Mouse (Mus musculus): ENCODE measurements at regions not wholly inside any gene's neighbourhood (a gene's known extent, or its start where the extent isn't known, plus 50 kb on each side); places are given as distances from the start of the nearest gene placed in this dataset.

- WGBS = 67% methylated on average over 4 of the region's 4 CpGs
Observed at GRCm38 (mm10) chr4:124268404-124268803, 342.2 kb downstream of the 3100002H09Rik start.

GRCm38 (mm10) chr4:124266573-124266972 is 344.0 kb downstream of the 3100002H09Rik start:
- 43% methylated on average over 4 of the region's 4 CpGs for WGBS
- Histone ChIP-seq H3K4me1 (no peaks in the 10 kb centered on the region), H3K27me3 (0 out of 2 replicates have a peak, but pooled peaks cover 3% of the 10 kb centered on the region), H3K36me3 (no peaks in the 10 kb centered on the region), H3K27ac (no peak overlapping the region), H3K9me3 (no peaks in the 10 kb centered on the region), H3K9ac (no peak overlapping the region), H3K4me2 (replicated peaks) (no peak overlapping the region), H3K4me3 (no peak overlapping the region)
- no peak for ATAC-seq (ENCODE audit: insufficient number of reproducible peaks, insufficient read depth, low FRiP score, low TSS enrichment)

More at GRCm38 (mm10) chr4:124268404-124268803, 342.2 kb downstream of the 3100002H09Rik start:
- Histone ChIP-seq H3K9me3 (no peaks in the 10 kb centered on the region), H3K4me1 (no peaks in the 10 kb centered on the region), H3K27me3 (0 out of 2 replicates have a peak, but pooled peaks cover 3% of the 10 kb centered on the region), H3K4me3 (no peak overlapping the region), H3K4me2 (replicated peaks) (no peak overlapping the region), H3K9ac (no peak overlapping the region), H3K27ac (no peak overlapping the region), H3K36me3 (no peaks in the 10 kb centered on the region)
- ATAC-seq (ENCODE audit: insufficient number of reproducible peaks, insufficient read depth, low FRiP score, low TSS enrichment) = no peak

DNA sequence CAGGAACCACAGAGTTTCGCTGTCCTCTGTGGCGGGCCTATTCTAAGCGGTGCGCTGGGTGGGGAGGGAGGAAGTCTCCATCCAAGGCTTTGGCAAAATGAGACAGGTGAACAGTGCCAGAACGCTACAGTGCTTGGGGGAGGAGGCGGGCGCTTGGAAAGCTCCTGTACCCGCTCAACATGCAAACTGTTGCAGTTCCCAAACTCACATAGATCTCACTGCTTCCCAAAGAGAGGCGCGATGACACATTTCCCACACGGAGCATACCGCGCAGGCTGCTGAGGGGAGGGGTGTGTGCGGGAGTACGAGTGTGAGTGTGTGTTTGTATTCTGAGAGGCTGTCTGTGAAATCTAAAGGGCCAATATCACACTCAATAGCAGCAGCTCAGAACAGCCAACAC is 345.1 kb downstream of the 3100002H09Rik start:
- Histone ChIP-seq H3K4me3 (no peak overlapping the region), H3K4me1 (no peaks in the 10 kb centered on the region), H3K27ac (no peak overlapping the region), H3K4me2 (replicated peaks) (no peak overlapping the region), H3K36me3 (no peaks in the 10 kb centered on the region), H3K9ac (no peak overlapping the region), H3K27me3 (0 out of 2 replicates have a peak, but pooled peaks cover 3% of the 10 kb centered on the region), H3K9me3 (no peaks in the 10 kb centered on the region)
- WGBS = 81% methylated on average over 15 of the region's 15 CpGs
- no peak for ATAC-seq (ENCODE audit: insufficient number of reproducible peaks, insufficient read depth, low FRiP score, low TSS enrichment)

DNA sequence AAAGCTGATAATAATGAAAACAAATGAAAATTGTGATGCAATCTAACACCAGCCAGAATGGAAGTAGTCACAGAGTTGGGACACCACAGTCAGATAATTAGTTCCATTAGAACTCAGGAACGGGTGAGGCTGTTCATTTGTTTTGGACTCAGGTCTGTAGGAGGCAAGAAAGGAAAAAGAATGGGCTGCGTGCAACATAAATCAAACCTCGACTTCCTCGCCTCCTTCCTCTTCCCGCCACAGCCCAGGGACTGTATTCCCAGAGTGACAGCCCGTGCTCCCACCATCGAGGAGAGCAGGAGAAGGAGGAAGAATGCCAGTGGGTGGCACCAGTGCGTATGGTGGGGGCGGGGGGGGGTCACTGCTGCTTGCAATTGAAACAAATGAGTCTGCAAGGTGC is 339.2 kb upstream of the 4930535I16Rik start:
- ATAC-seq (ENCODE audit: insufficient number of reproducible peaks, insufficient read depth, low FRiP score, low TSS enrichment) = no peak
- Histone ChIP-seq H3K9ac (no peak overlapping the region), H3K27me3 (peaks cover 18% of the 10 kb centered on the region; the same call in 1 of the 2 replicates), H3K9me3 (no peaks in the 10 kb centered on the region), H3K4me3 (no peak overlapping the region), H3K27ac (no peak overlapping the region), H3K36me3 (no peaks in the 10 kb centered on the region), H3K4me1 (peaks cover 15% of the 10 kb centered on the region), H3K4me2 (replicated peaks) (no peak overlapping the region)
- WGBS = 34% methylated on average over 9 of the region's 9 CpGs

DNA sequence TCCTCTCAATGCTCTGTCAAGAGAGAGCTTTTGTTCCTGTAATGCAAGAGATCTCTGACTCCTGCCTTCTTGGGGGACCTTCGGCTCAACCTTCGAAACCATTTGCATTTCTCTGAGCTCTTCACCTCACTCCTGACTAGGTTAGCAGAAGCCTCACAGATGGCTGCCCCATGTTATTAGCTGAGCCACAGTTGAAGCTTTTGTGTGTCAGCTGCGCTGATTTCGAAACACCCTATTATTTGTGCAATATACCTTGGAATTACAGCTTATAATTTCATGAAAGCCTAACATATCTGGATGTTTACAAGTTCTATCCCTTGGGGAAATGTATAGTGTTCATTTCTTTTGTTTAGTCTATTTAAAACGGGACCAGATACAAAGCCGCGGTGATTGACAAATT is 338.7 kb upstream of the 4930535I16Rik start:
- H3K4me1 ChIP-seq = peaks cover 15% of the 10 kb centered on the region
- ATAC-seq (ENCODE audit: insufficient number of reproducible peaks, insufficient read depth, low FRiP score, low TSS enrichment) = no peak
- H3K9ac ChIP-seq = no peak overlapping the region
- no peak overlapping the region for H3K4me2 ChIP-seq (replicated peaks)
- 74% methylated on average over 7 of the region's 7 CpGs for WGBS
- no peak overlapping the region for H3K4me3 ChIP-seq
- H3K27ac ChIP-seq = no peak overlapping the region
- no peaks in the 10 kb centered on the region for H3K9me3 ChIP-seq
- peaks cover 19% of the 10 kb centered on the region; the same call in 1 of the 2 replicates for H3K27me3 ChIP-seq
- H3K36me3 ChIP-seq = no peaks in the 10 kb centered on the region

GRCm38 (mm10) chr4:124255183-124255543 is 337.3 kb upstream of the 4930535I16Rik start:
- Histone ChIP-seq H3K27me3 (peaks cover 22% of the 10 kb centered on the region; the same call in 1 of the 2 replicates), H3K36me3 (no peaks in the 10 kb centered on the region), H3K27ac (no peak overlapping the region), H3K4me2 (replicated peaks) (no peak overlapping the region), H3K9ac (no peak overlapping the region), H3K4me3 (no peak overlapping the region), H3K4me1 (peaks cover 15% of the 10 kb centered on the region), H3K9me3 (no peaks in the 10 kb centered on the region)
- no peak for ATAC-seq (ENCODE audit: insufficient number of reproducible peaks, insufficient read depth, low FRiP score, low TSS enrichment)
- WGBS = 41% methylated on average over 7 of the region's 7 CpGs

DNA sequence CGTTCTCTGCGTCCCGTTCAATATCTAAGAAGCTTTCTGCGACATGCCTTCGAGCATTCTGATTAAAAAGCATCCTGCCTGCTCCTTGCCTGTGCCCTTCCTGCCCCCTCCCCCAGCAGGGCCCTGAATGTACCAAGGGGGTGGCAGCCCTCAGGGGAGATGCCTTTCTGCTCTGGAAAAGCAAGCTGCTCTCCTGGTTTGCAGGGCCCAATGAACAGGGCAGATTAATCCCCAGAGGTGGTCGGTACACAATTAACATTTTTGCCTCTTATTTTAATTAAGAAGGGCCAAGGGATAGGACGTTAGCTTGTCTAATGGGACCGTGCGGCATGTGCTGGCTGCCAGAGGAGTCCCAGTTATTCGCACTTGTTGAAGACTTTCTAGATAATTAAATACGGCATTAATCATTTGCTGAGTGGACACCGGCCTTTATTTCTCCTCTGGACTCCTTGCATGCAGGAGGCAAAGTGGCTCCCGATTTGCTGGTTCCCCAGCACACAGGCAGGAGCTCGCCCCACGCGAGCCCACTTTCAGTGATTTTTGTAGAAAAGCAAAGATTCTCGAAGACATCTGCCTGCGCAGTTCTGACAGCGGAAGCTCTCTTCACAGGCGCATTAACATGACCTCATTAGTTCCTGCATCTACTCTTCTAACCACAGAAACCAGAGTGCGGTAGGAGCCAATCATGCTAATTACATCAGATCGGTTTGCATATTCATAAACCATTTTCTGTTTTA is 336.8 kb upstream of the 4930535I16Rik start:
- no peak for ATAC-seq (ENCODE audit: insufficient number of reproducible peaks, insufficient read depth, low FRiP score, low TSS enrichment)
- whole genome bisulfite sequencing = 18% methylated on average over 22 of the region's 22 CpGs
- Histone ChIP-seq H3K27ac (no peak overlapping the region), H3K4me2 (replicated peaks) (peak overlapping the region; percentile 12), H3K27me3 (peaks cover 22% of the 10 kb centered on the region; the same call in 1 of the 2 replicates), H3K4me3 (no peak overlapping the region), H3K9me3 (no peaks in the 10 kb centered on the region), H3K9ac (no peak overlapping the region), H3K4me1 (peaks cover 15% of the 10 kb centered on the region), H3K36me3 (no peaks in the 10 kb centered on the region)

DNA sequence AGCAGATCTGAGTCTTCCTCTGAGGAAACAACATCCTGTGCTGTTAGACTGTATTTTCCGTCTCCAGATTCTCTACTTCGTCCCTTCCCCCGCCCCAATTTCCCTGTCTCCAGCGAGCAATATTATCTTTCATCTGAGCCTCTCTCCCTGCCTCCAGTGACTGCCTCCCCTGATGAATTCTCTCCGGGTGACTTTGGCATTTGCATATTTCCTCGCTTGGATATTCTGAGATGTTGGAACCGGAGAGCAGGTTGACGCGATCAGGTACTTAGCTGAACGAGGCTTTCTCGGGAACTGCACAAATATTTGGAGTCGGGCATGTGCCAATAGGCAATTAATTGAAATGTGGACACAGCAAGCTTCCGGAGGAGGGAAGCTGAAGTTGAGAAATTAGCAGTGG is 323.8 kb upstream of the 4930535I16Rik start:
- Histone ChIP-seq H3K4me2 (replicated peaks) (peak overlapping the region; percentile 25), H3K4me1 (peaks cover 13% of the 10 kb centered on the region), H3K4me3 (no peak overlapping the region), H3K9ac (no peak overlapping the region), H3K27ac (no peak overlapping the region), H3K36me3 (no peaks in the 10 kb centered on the region), H3K9me3 (no peaks in the 10 kb centered on the region), H3K27me3 (no peaks in the 10 kb centered on the region)
- no peak for ATAC-seq (ENCODE audit: insufficient number of reproducible peaks, insufficient read depth, low FRiP score, low TSS enrichment)
- 22% methylated on average over 13 of the region's 13 CpGs for WGBS

DNA sequence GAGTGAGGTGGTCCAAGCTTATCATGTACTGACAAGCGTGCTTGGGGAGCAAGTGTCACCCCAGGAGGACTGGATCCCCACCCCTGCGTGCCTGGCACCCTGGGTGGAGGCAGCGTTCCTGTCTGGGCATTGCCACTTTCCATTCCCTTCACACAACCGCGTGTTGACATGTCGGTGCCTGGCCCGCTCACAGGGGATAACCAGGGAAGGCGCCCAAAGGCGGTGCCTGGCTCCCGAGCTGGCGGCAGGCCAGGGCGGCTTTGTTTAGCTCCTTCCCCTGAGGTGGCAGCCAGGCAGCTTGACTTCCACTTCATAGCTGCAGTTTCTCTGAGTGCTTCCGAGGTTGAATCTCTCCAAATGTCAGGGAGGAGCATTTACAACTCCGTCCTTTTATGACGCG is 318.7 kb upstream of the 4930535I16Rik start:
- Histone ChIP-seq H3K9ac (no peak overlapping the region), H3K4me3 (no peak overlapping the region), H3K27ac (no peak overlapping the region), H3K36me3 (no peaks in the 10 kb centered on the region), H3K9me3 (no peaks in the 10 kb centered on the region), H3K4me2 (replicated peaks) (no peak overlapping the region), H3K4me1 (peaks cover 6% of the 10 kb centered on the region), H3K27me3 (no peaks in the 10 kb centered on the region)
- WGBS = 65% methylated on average over 16 of the region's 16 CpGs
- no peak for ATAC-seq (ENCODE audit: insufficient number of reproducible peaks, insufficient read depth, low FRiP score, low TSS enrichment)

DNA sequence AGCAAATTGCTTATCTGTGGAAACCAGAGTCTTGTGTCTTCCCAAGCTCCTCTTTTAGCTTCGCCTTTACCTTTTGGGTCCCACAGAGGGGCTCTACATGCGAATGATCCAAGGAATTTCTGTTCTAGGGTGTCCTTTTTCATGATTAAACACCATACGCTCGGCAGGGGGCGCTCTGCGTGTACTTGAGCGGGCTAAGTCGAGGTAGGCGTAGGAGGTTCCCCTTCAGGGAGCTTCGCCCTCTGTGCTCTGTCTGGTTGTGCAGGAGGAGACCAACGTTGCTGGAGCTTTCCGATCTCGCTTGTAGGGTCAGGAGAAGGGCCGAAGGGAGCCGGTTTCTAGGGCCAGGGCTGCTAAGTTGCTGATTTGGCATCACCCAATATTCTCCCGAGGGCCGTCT is 310.7 kb upstream of the 4930535I16Rik start:
- H3K4me2 ChIP-seq (replicated peaks) = no peak overlapping the region
- H3K4me3 ChIP-seq = no peak overlapping the region
- H3K9me3 ChIP-seq = no peaks in the 10 kb centered on the region
- H3K36me3 ChIP-seq = no peaks in the 10 kb centered on the region
- H3K27me3 ChIP-seq = 0 out of 2 replicates have a peak, but pooled peaks cover 2% of the 10 kb centered on the region
- H3K4me1 ChIP-seq = no peaks in the 10 kb centered on the region
- ATAC-seq (ENCODE audit: insufficient number of reproducible peaks, insufficient read depth, low FRiP score, low TSS enrichment) = 0 out of 2 replicates have a peak, but pooled peaks have one; percentile 78
- H3K9ac ChIP-seq = no peak overlapping the region
- no peak overlapping the region for H3K27ac ChIP-seq
- WGBS = 12% methylated on average over 17 of the region's 17 CpGs

- Histone ChIP-seq H3K4me3 (no peak overlapping the region), H3K27me3 (0 out of 2 replicates have a peak, but pooled peaks cover 2% of the 10 kb centered on the region), H3K4me1 (no peaks in the 10 kb centered on the region), H3K27ac (no peak overlapping the region), H3K9me3 (no peaks in the 10 kb centered on the region), H3K4me2 (replicated peaks) (no peak overlapping the region), H3K9ac (no peak overlapping the region), H3K36me3 (no peaks in the 10 kb centered on the region)
- WGBS = 80% methylated on average over 15 of the region's 15 CpGs
- ATAC-seq (ENCODE audit: insufficient number of reproducible peaks, insufficient read depth, low FRiP score, low TSS enrichment) = no peak
Observed at GRCm38 (mm10) chr4:124223646-124224500, 306.1 kb upstream of the 4930535I16Rik start.

DNA sequence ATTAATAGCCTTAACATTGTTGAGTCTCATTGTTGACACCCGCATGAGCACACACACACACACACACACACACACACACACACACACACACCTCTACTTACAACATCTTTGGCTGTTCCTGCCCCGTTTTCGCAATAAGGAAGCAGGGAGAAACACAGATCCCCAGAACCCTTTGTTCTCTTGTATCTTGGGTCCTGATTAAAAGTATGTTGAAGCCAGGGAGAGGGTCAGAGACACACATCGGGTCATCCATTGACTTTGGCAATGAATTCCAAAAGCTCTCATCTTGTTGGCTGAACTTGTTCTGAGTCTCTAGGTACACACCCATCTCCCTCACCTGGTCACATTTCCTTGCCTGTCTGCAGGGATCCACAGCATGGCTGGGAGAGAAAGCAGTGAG is 303.9 kb upstream of the 4930535I16Rik start:
- Histone ChIP-seq H3K4me1 (peaks cover 6% of the 10 kb centered on the region), H3K9me3 (no peaks in the 10 kb centered on the region), H3K4me3 (no peak overlapping the region), H3K36me3 (no peaks in the 10 kb centered on the region), H3K9ac (no peak overlapping the region), H3K27me3 (0 out of 2 replicates have a peak, but pooled peaks cover 2% of the 10 kb centered on the region), H3K4me2 (replicated peaks) (no peak overlapping the region), H3K27ac (no peak overlapping the region)
- WGBS = 87% methylated on average over 4 of the region's 4 CpGs
- no peak for ATAC-seq (ENCODE audit: insufficient number of reproducible peaks, insufficient read depth, low FRiP score, low TSS enrichment)

All from embryonic facial prominence, embryonic 12.5 days (tissue).